Mouse (Mus musculus) stomach, postnatal 0 days (tissue): ENCODE measurements around the gene Slc3a2. TPM values are rescaled to one million over a fixed set of nuclear protein-coding genes. Genes with fewer than 3 reads are reported as not detected.
A peak's percentile ranks its signal among the peaks of the same experiment; 100 is the strongest.

Experiments
- ATAC-seq: fragments of 200-750 bp; cut with Nextera tagmentation; 2 replicates; pipeline ENCODE4 v1.8.0; 2017; ENCODE audit not compliant: low FRiP score, low TSS enrichment
- DNase-seq: peaks from one replicate; pipeline ENCODE4 v3.0.0-alpha.2; 2016; ENCODE audit warnings: low spot score
- H3K27ac ChIP-seq: fragments of 300-500 bp; sonication (generic); replicated peaks from 2 replicates; pipeline ENCODE4 v1.5.1; 2014; ENCODE audit warnings: mild to moderate bottlenecking, control low read depth
- H3K27me3 ChIP-seq: fragments of 300-500 bp; sonication (generic); 2 replicates; pipeline ENCODE4 v1.6.1; 2014; ENCODE audit warnings: low read length; ENCODE audit not compliant: control insufficient read depth, insufficient read depth
- H3K36me3 ChIP-seq: fragments of 300-500 bp; sonication (generic); 2 replicates; pipeline ENCODE4 v1.6.1; 2014; ENCODE audit warnings: low read length, mixed read lengths; ENCODE audit not compliant: control insufficient read depth, insufficient read depth
- H3K4me1 ChIP-seq: fragments of 300-500 bp; sonication (generic); replicated peaks from 2 replicates; pipeline ENCODE4 v1.6.1; 2014; ENCODE audit warnings: antibody characterized with exemption; ENCODE audit not compliant: control insufficient read depth, insufficient read depth
- H3K4me2 ChIP-seq: fragments of 300-500 bp; sonication (generic); replicated peaks from 2 replicates; pipeline ENCODE4 v1.6.1; 2014; ENCODE audit warnings: low read depth, mild to moderate bottlenecking, control low read depth, moderate library complexity
- H3K4me3 ChIP-seq: fragments of 300-500 bp; sonication (generic); 2 replicates; pipeline ENCODE4 v1.5.1; 2014; ENCODE audit warnings: low read depth, low read length, control low read depth
- H3K9ac ChIP-seq: fragments of 300-500 bp; sonication (generic); 2 replicates; pipeline ENCODE4 v1.6.1; 2014; ENCODE audit warnings: mild to moderate bottlenecking, low read length, control low read depth, mixed read lengths
- H3K9me3 ChIP-seq: fragments of 300-500 bp; sonication (generic); 2 replicates; pipeline ENCODE4 v1.6.1; 2016; ENCODE audit warnings: low read length; ENCODE audit not compliant: control insufficient read depth
- CTCF ChIP-seq: IDR thresholded peaks from 2 replicates; pipeline ENCODE4 v1.5.1; 2016; ENCODE audit warnings: antibody characterized with exemption, low read depth, mild to moderate bottlenecking, moderate library complexity
- EP300 ChIP-seq: optimal IDR thresholded peaks from 2 replicates; pipeline ENCODE3; 2016; ENCODE audit warnings: antibody characterized with exemption
- WGBS: fragments of 180-500 bp; shearing (Covaris S2); extraction: QIAGEN DNeasy Blood & Tissue Kit; methylation state at CpG from one replicate; pipeline ENCODE4 v1.1.7; 2014; 5-methylcytosine and 5-hydroxymethylcytosine counted together
- polyA plus RNA-seq: library from polyadenylated mRNA; unstranded; fragments of >200 nt; fragmentation: Nextera tagmentation; extraction: Ambion mirVana; gene quantifications from 2 replicates; pipeline ENCODE4 v1.2.1, GENCODE M21; 2015

The Slc3a2 gene
- polyA plus RNA-seq, 1 experiment from 2014 or later, result 82.5 TPM

- peaks cover 2% of the 10 kb centered on the region; the same call in 1 of the 2 replicates for H3K4me1 ChIP-seq
- H3K4me3 ChIP-seq, result peak within 1 kb of the TSS; percentile 94
- peak within 1 kb of the TSS; percentile 98 for H3K9ac ChIP-seq
- peak; percentile 97 for ATAC-seq
- no peaks in the 10 kb centered on the region for H3K27me3 ChIP-seq
- TF ChIP-seq CTCF, result peak; percentile 28; the same call in 1 of the 2 replicates
- no peak for TF ChIP-seq EP300
- peak; percentile 96 for DNase-seq
- H3K36me3 ChIP-seq, result peaks cover 20% of the 10 kb centered on the region
- no peaks in the 10 kb centered on the region for H3K9me3 ChIP-seq
- H3K4me2 ChIP-seq, result peak within 1 kb of the TSS; percentile 97
- H3K27ac ChIP-seq, result peak within 1 kb of the TSS; percentile 97
- under 1% methylated on average over 35 of the region's 36 CpGs for WGBS
Measured at GRCm38 (mm10) chr19:8741243-8741869, 18.2 kb upstream of the Slc3a2 start, which contains the start of gene Stx5a. Gene Stx5a (plus strand): TSS chr19:8741413.

GRCm38 (mm10) chr19:8740603-8741002, 17.4 kb upstream of the Slc3a2 start, which contains the start of gene 1700092M07Rik:
Gene 1700092M07Rik (plus strand): TSS chr19:8740718.
- Histone ChIP-seq H3K9me3 (no peaks in the 10 kb centered on the region), H3K4me3 (peak within 1 kb of the TSS; percentile 94), H3K4me2 (peak within 1 kb of the TSS; percentile 51), H3K9ac (peak within 1 kb of the TSS; percentile 98), H3K4me1 (peaks cover 2% of the 10 kb centered on the region; the same call in 1 of the 2 replicates), H3K36me3 (peaks cover 15% of the 10 kb centered on the region; the same call in 1 of the 2 replicates), H3K27me3 (no peaks in the 10 kb centered on the region), H3K27ac (peak within 1 kb of the TSS; percentile 97)
- no peak for TF ChIP-seq CTCF
- TF ChIP-seq EP300, result no peak
- ATAC-seq, result no peak; the same call in 1 of the 2 replicates
- DNase-seq, result no peak
- WGBS, result 54% methylated on average over 14 of the region's 14 CpGs

- DNase-seq (no peak), ATAC-seq (no peak)
- TF ChIP-seq EP300, result no peak
- TF ChIP-seq CTCF, result no peak
- WGBS, result 91% methylated on average over 6 of the region's 6 CpGs
- Histone ChIP-seq H3K36me3 (peaks cover 8% of the 10 kb centered on the region; the same call in 1 of the 2 replicates), H3K4me1 (peaks cover 2% of the 10 kb centered on the region; the same call in 1 of the 2 replicates), H3K27me3 (no peaks in the 10 kb centered on the region), H3K4me3 (no peak overlapping the region), H3K9me3 (no peaks in the 10 kb centered on the region), H3K9ac (no peak overlapping the region), H3K4me2 (no peak overlapping the region), H3K27ac (no peak overlapping the region)
Measured at GRCm38 (mm10) chr19:8739646-8740045, 16.5 kb upstream of the Slc3a2 start.

- Histone ChIP-seq H3K9ac (no peak overlapping the region), H3K27ac (no peak overlapping the region), H3K4me1 (peaks cover 2% of the 10 kb centered on the region; the same call in 1 of the 2 replicates), H3K36me3 (peaks cover 8% of the 10 kb centered on the region; the same call in 1 of the 2 replicates), H3K4me3 (no peak overlapping the region), H3K27me3 (no peaks in the 10 kb centered on the region), H3K9me3 (no peaks in the 10 kb centered on the region), H3K4me2 (no peak overlapping the region)
- no peak for TF ChIP-seq CTCF
- TF ChIP-seq EP300, result no peak
- ATAC-seq (no peak), DNase-seq (no peak)
- 87% methylated on average over 7 of the region's 7 CpGs for WGBS
Measured at GRCm38 (mm10) chr19:8738911-8739310, 15.7 kb upstream of the Slc3a2 start.

GRCm38 (mm10) chr19:8736160-8736467, 12.9 kb upstream of the Slc3a2 start:
- 2% methylated on average over 11 of the region's 11 CpGs for WGBS
- H3K9ac ChIP-seq, result peak overlapping the region; percentile 73
- no peak for TF ChIP-seq CTCF
- TF ChIP-seq EP300, result no peak
- H3K36me3 ChIP-seq, result peaks cover 3% of the 10 kb centered on the region; the same call in 1 of the 2 replicates
- H3K27me3 ChIP-seq, result no peaks in the 10 kb centered on the region
- 0 out of 2 replicates have a peak, but pooled peaks cover 2% of the 10 kb centered on the region for H3K4me1 ChIP-seq
- H3K4me3 ChIP-seq, result peak overlapping the region; percentile 66
- ATAC-seq (no peak), DNase-seq (no peak)
- H3K4me2 ChIP-seq, result peak overlapping the region; percentile 74
- H3K9me3 ChIP-seq, result no peaks in the 10 kb centered on the region
- no peak overlapping the region for H3K27ac ChIP-seq
